ENCODE assay signal across 8 mouse cellular contexts in the genomic region with DNA sequence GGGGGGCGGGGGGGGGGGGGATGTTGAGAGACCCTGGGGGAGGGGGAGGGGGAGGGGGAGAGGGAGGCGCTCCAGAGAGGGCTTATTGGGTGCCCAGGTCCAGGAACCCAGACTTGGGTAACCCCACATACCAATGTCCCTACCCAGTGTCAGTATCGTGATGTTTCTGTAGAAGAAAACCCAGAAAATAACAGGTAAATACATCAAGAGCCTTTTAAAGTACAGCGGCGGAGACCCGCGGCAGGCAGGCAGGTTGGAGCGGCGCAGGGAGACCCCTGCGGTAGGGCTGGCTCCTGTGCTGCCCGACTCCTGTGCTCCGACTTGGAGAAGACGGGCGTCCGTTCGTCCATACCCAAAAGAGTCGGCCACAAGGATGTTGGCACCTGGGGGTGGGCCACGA. TPM values are rescaled to one million over a fixed set of nuclear protein-coding genes. Genes with fewer than 3 reads are reported as not detected.
DNase-seq lines count a peak whose midpoint lies in the region; ATAC-seq and TF ChIP-seq lines count a peak whose summit lies in the region.

No protein-coding gene starts in this region.

- peaks cover 6% of the 10 kb centered on the region; the same call in 1 of the 2 replicates for H3K4me1 ChIP-seq in heart, embryonic 11.5 days (ENCODE audit: control insufficient read depth, insufficient read depth, low read length)
- peaks cover 0 to 9% of the 10 kb centered on the region in 2 experiments; a peak in 2 of 4 replicates for H3K4me1 ChIP-seq in MEL (ENCODE audit: control insufficient read depth in 1 of 2, insufficient read depth in 2 of 2, low read length in 2 of 2)
- 0 out of 2 replicates have a peak, but pooled peaks cover 4% of the 10 kb centered on the region for H3K4me1 ChIP-seq in hindbrain, embryonic 14.5 days (replicated peaks; ENCODE audit: control insufficient read depth, insufficient read depth, low read length)
- 0 out of 2 replicates have a peak, but pooled peaks cover 2% of the 10 kb centered on the region for H3K4me1 ChIP-seq in midbrain, embryonic 15.5 days

- H3K36me3 ChIP-seq in heart, embryonic 11.5 days (ENCODE audit: control insufficient read depth, insufficient read depth, low read length) = no peaks in the 10 kb centered on the region
- peaks cover 0 to 15% of the 10 kb centered on the region in 2 experiments; a peak in 2 of 4 replicates for H3K36me3 ChIP-seq in MEL (ENCODE audit: control insufficient read depth in 1 of 2, insufficient read depth in 2 of 2, low read length in 2 of 2)
- no peaks in the 10 kb centered on the region for H3K36me3 ChIP-seq in hindbrain, embryonic 14.5 days (replicated peaks; ENCODE audit: control insufficient read depth, insufficient read depth)
- H3K36me3 ChIP-seq in midbrain, embryonic 15.5 days (replicated peaks) = no peaks in the 10 kb centered on the region

- H3K27me3 ChIP-seq in heart, embryonic 11.5 days (ENCODE audit: control insufficient read depth, insufficient read depth, low read length) = peaks cover 36% of the 10 kb centered on the region
- H3K27me3 ChIP-seq in MEL (ENCODE audit: control insufficient read depth in 1 of 2, insufficient read depth in 2 of 2, low read length in 2 of 2) = no peaks in the 10 kb centered on the region
- H3K27me3 ChIP-seq in hindbrain, embryonic 14.5 days (ENCODE audit: control insufficient read depth, insufficient read depth, low read length) = peaks cover 95% of the 10 kb centered on the region
- H3K27me3 ChIP-seq in midbrain, embryonic 15.5 days (replicated peaks) = peaks cover 79% of the 10 kb centered on the region

- DNase-seq in heart, postnatal 4 days = no peak
- DNase-seq in MEL (ENCODE audit: low read depth, low spot score) = peak; percentile 74
- DNase-seq in hindbrain, embryonic 14.5 days (ENCODE audit: low spot score) = no peak
- no peak for DNase-seq in ovary, adult 18-20 months (ENCODE audit: low spot score)
- no peak for DNase-seq in layer of hippocampus, adult 11-12 months (ENCODE audit: low spot score)
- DNase-seq in gastrocnemius, postnatal 36 days = no peak

- H3K4me2 ChIP-seq in heart, embryonic 11.5 days = peak overlapping the region; percentile 72
- H3K4me2 ChIP-seq in hindbrain, embryonic 14.5 days (replicated peaks) = peak overlapping the region; percentile 49
- H3K4me2 ChIP-seq in midbrain, embryonic 15.5 days = peak overlapping the region; percentile 54

- WGBS in heart, embryonic 11.5 days (ENCODE audit: insufficient replicate concordance) = under 1% methylated on average over 16 of the region's 18 CpGs
- 0% methylated on average over 15 of the region's 18 CpGs for WGBS in hindbrain, embryonic 14.5 days
- WGBS in midbrain, embryonic 15.5 days = 1% methylated on average over 16 of the region's 18 CpGs

- peak overlapping the region; percentile 43 for H3K4me3 ChIP-seq in heart, embryonic 11.5 days (ENCODE audit: low read depth, low read length)
- H3K4me3 ChIP-seq in MEL (ENCODE audit: control insufficient read depth in 1 of 2, insufficient read depth in 1 of 2, low read depth in 2 of 2, low read length in 2 of 2) = peak overlapping the region; percentile 60 to 67
- peak overlapping the region; percentile 18 for H3K4me3 ChIP-seq in hindbrain, embryonic 14.5 days (replicated peaks; ENCODE audit: low read length)
- H3K4me3 ChIP-seq in midbrain, embryonic 15.5 days = peak overlapping the region; percentile 30

- no peak for ATAC-seq in heart, embryonic 11.5 days (replicated peaks; ENCODE audit: insufficient number of reproducible peaks, low FRiP score, low TSS enrichment)
- peak; percentile 14; the same call in 1 of the 2 replicates for ATAC-seq in hindbrain, embryonic 14.5 days (ENCODE audit: low FRiP score)
- ATAC-seq in midbrain, embryonic 15.5 days (replicated peaks) = peak; percentile 54

- TF ChIP-seq RAD21 in MEL (IDR thresholded peaks at IDR 0.05; ENCODE audit: low read depth, low read length) = no peak

- no peaks in the 10 kb centered on the region for H3K9me3 ChIP-seq in heart, embryonic 11.5 days (replicated peaks; ENCODE audit: control insufficient read depth, low read length)
- H3K9me3 ChIP-seq in MEL (replicated peaks; ENCODE audit: insufficient read depth, low read length) = no peaks in the 10 kb centered on the region
- no peaks in the 10 kb centered on the region for H3K9me3 ChIP-seq in hindbrain, embryonic 14.5 days (ENCODE audit: control insufficient read depth, low read length)
- H3K9me3 ChIP-seq in midbrain, embryonic 15.5 days = no peaks in the 10 kb centered on the region

- no peak for TF ChIP-seq POLR2A in MEL (IDR thresholded peaks at IDR 0.05; ENCODE audit: control insufficient read depth in 1 of 2, insufficient read depth in 1 of 2, low read depth in 1 of 2, low read length in 2 of 2, poor library complexity in 1 of 2)

- intact Hi-C loops in gastrocnemius, postnatal 36 days (cut with DNase I) = no loop called here

- H3K79me2 ChIP-seq in MEL (ENCODE audit: control insufficient read depth, insufficient read depth, low read length, poor library complexity) = peaks cover 1% of the 10 kb centered on the region; the same call in 1 of the 2 replicates

- H3K27ac ChIP-seq in heart, embryonic 11.5 days (ENCODE audit: low read depth, low read length) = no peak overlapping the region
- H3K27ac ChIP-seq in MEL (ENCODE audit: control insufficient read depth, low read depth, low read length) = peak overlapping the region; percentile 14; the same call in 1 of the 2 replicates
- H3K27ac ChIP-seq in hindbrain, embryonic 14.5 days = no peak overlapping the region
- no peak overlapping the region for H3K27ac ChIP-seq in midbrain, embryonic 15.5 days

- no peak for TF ChIP-seq EP300 in MEL (IDR thresholded peaks at IDR 0.05; ENCODE audit: low read depth in 1 of 2, low read length in 2 of 2)

- peak overlapping the region; percentile 43 for H3K9ac ChIP-seq in heart, embryonic 11.5 days (ENCODE audit: low read depth, low read length)
- H3K9ac ChIP-seq in MEL (ENCODE audit: control insufficient read depth, low read depth, low read length, poor library complexity, severe bottlenecking) = peak overlapping the region; percentile 73
- no peak overlapping the region for H3K9ac ChIP-seq in hindbrain, embryonic 14.5 days
- H3K9ac ChIP-seq in midbrain, embryonic 15.5 days = no peak overlapping the region

- TF ChIP-seq CTCF in MEL (IDR thresholded peaks at IDR 0.05 in 2 of 3, conservative IDR thresholded peaks at IDR 0.05 in 1 of 3; ENCODE audit: control insufficient read depth in 1 of 3, insufficient read depth in 1 of 3, low read depth in 2 of 3, low read length in 3 of 3, poor library complexity in 1 of 3, severe bottlenecking in 1 of 3) = no peak

TF ChIP-seq in MEL, 35 proteins besides CTCF, POLR2A, EP300 and RAD21 (continues in another document):
- no peak for TF ChIP-seq HCFC1 (IDR thresholded peaks at IDR 0.05; ENCODE audit: low read depth, low read length)
- TF ChIP-seq TCF12 (IDR thresholded peaks at IDR 0.05; ENCODE audit: low read depth, low read length) = no peak
- no peak for TF ChIP-seq E2F4 (IDR thresholded peaks at IDR 0.05; ENCODE audit: borderline replicate concordance, low read depth, low read length)
- no peak for TF ChIP-seq NRF1 (IDR thresholded peaks at IDR 0.05; ENCODE audit: insufficient read depth, low read depth, low read length, poor library complexity, severe bottlenecking)
- TF ChIP-seq SMC3 (IDR thresholded peaks at IDR 0.05; ENCODE audit: low read depth, low read length) = no peak
- TF ChIP-seq JUND (IDR thresholded peaks at IDR 0.05; ENCODE audit: low read depth, low read length) = no peak
- TF ChIP-seq TBP (IDR thresholded peaks at IDR 0.05; ENCODE audit: low read depth, low read length) = no peak
- TF ChIP-seq BHLHE40 (IDR thresholded peaks at IDR 0.05; ENCODE audit: borderline replicate concordance, low read depth, low read length) = no peak
- no peak for TF ChIP-seq ZKSCAN1 (IDR thresholded peaks at IDR 0.05; ENCODE audit: low read depth, low read length)
- TF ChIP-seq MAFK (IDR thresholded peaks at IDR 0.05; ENCODE audit: borderline replicate concordance, low read depth, low read length) = no peak
- TF ChIP-seq MYC (IDR thresholded peaks at IDR 0.05; ENCODE audit: low read depth, low read length) = no peak
- no peak for TF ChIP-seq MXI1 (IDR thresholded peaks at IDR 0.05; ENCODE audit: low read depth, low read length)
- TF ChIP-seq KAT2A (conservative IDR thresholded peaks at IDR 0.05; ENCODE audit: low read depth, low read length) = no peak
- TF ChIP-seq GABPA (IDR thresholded peaks at IDR 0.05; ENCODE audit: low read depth, low read length) = no peak

RNA-seq across cellular contexts. Expression of gene Fcgr1, which starts 33.9 kb away (rescaled TPM):
- 0.89 and 1.3 TPM in 2 replicates for polyA plus RNA-seq in heart, embryonic 11.5 days (2014; fragmentation: Nextera tagmentation; extraction: Ambion mirVana)
- under 1 TPM; 0.57 to 0.70 TPM for total RNA-seq in heart, postnatal 4 days (2021)
- 3.4 and 4.7 TPM in 2 replicates for total RNA-seq in MEL (2012; rRNA removed)
- polyA plus RNA-seq in MEL (2012; ENCODE audit: insufficient read depth in 1 of 2, insufficient read length in 2 of 2, low read depth in 1 of 2, low replicate concordance in 2 of 2, missing spikeins in 1 of 2) = 1 to 10 TPM in 1 of 2 experiments, not detected in 1; 2.8 TPM
- polyA plus RNA-seq in hindbrain, embryonic 14.5 days (2014; fragmentation: Nextera tagmentation; extraction: Ambion mirVana) = 1.8 and 3.1 TPM in 2 replicates
- polyA plus RNA-seq in midbrain, embryonic 15.5 days (2015; fragmentation: Nextera tagmentation; extraction: Ambion mirVana) = 1.0 and 1.7 TPM in 2 replicates
- under 1 TPM; 0.10 to 0.30 TPM for total RNA-seq in gastrocnemius, postnatal 36 days (2021)

RNA-seq across cellular contexts. Expression of gene Hist2h2bb, which starts 58.1 kb away (rescaled TPM):
- polyA plus RNA-seq in heart, embryonic 11.5 days (2014; fragmentation: Nextera tagmentation; extraction: Ambion mirVana) = 6.6 and 7.1 TPM in 2 replicates
- 100 to 1,000 TPM; 767 to 799 TPM for total RNA-seq in heart, postnatal 4 days (2021)
- total RNA-seq in MEL (2012; rRNA removed) = 6,680 and 8,754 TPM in 2 replicates
- 10 to 100 TPM in 1 of 2 experiments, not detected in 1; 11.2 TPM for polyA plus RNA-seq in MEL (2012; ENCODE audit: insufficient read depth in 1 of 2, insufficient read length in 2 of 2, low read depth in 1 of 2, low replicate concordance in 2 of 2, missing spikeins in 1 of 2)
- polyA plus RNA-seq in hindbrain, embryonic 14.5 days (2014; fragmentation: Nextera tagmentation; extraction: Ambion mirVana) = 4.1 and 4.7 TPM in 2 replicates
- 1.9 and 2.6 TPM in 2 replicates for polyA plus RNA-seq in midbrain, embryonic 15.5 days (2015; fragmentation: Nextera tagmentation; extraction: Ambion mirVana)
- total RNA-seq in gastrocnemius, postnatal 36 days (2021) = 10 to 100 TPM; 28.9 to 35.3 TPM

RNA-seq across cellular contexts. Expression of gene Hist2h3b, which starts 59.2 kb away (rescaled TPM):
- polyA plus RNA-seq in heart, embryonic 11.5 days (2014; fragmentation: Nextera tagmentation; extraction: Ambion mirVana) = 24.3 and 29.5 TPM in 2 replicates
- 100 to 1,000 TPM; 856 to 901 TPM for total RNA-seq in heart, postnatal 4 days (2021)
- 3,962 and 5,017 TPM in 2 replicates for total RNA-seq in MEL (2012; rRNA removed)
- polyA plus RNA-seq in MEL (2012; ENCODE audit: insufficient read depth in 1 of 2, insufficient read length in 2 of 2, low read depth in 1 of 2, low replicate concordance in 2 of 2, missing spikeins in 1 of 2) = 10 to 100 TPM in 1 of 2 experiments, not detected in 1; 71.7 TPM
- 11.2 and 12.3 TPM in 2 replicates for polyA plus RNA-seq in hindbrain, embryonic 14.5 days (2014; fragmentation: Nextera tagmentation; extraction: Ambion mirVana)
- 12.8 and 13.1 TPM in 2 replicates for polyA plus RNA-seq in midbrain, embryonic 15.5 days (2015; fragmentation: Nextera tagmentation; extraction: Ambion mirVana)
- 10 to 100 TPM; 26.9 to 33.5 TPM for total RNA-seq in gastrocnemius, postnatal 36 days (2021)

Comparison
In these comparisons a context has a peak if more than half of its experiments do, and no peak if none do; other contexts are left out.
1. H3K9ac ChIP-seq: peak in heart, embryonic 11.5 days (single experiment) and MEL (single experiment); none in hindbrain, embryonic 14.5 days (single experiment) and midbrain, embryonic 15.5 days (single experiment).
2. Peak in every context shown above with its lines, with median percentiles within 50 percentile points of each other: H3K4me2 ChIP-seq and H3K4me3 ChIP-seq.